Mouse (Mus musculus) bone marrow, adult 2 months (tissue): ENCODE measurements around the gene Tmem11. TPM values are rescaled to one million over a fixed set of nuclear protein-coding genes. Genes with fewer than 3 reads are reported as not detected.
A peak's percentile ranks its signal among the peaks of the same experiment; 100 is the strongest.
"Not testable (repeated sequence)": the region's sequence is repeated elsewhere in the genome, so short reads cannot be mapped to it uniquely, and the experiment has no call there.

Experiments used
- H3K27ac ChIP-seq: fragments of 200-500 bp; 2 replicates; pipeline ENCODE4 v1.5.1; 2012; ENCODE audit warnings: low read depth, mild to moderate bottlenecking, control low read depth, inconsistent platforms, low read length; ENCODE audit not compliant: control insufficient read depth, poor library complexity, insufficient read depth
- H3K4me1 ChIP-seq: fragments of 200-500 bp; 2 replicates; pipeline ENCODE4 v1.6.1; 2011; ENCODE audit warnings: low read length; ENCODE audit not compliant: control insufficient read depth, insufficient read depth
- H3K4me3 ChIP-seq: fragments of 200-500 bp; replicated peaks from 2 replicates; pipeline ENCODE3; 2011; ENCODE audit warnings: mild to moderate bottlenecking, low read depth, low read length, control low read depth; ENCODE audit not compliant: control insufficient read depth
- CTCF ChIP-seq: fragments of 200-500 bp; IDR thresholded peaks from 2 replicates; pipeline ENCODE4 v1.5.1; 2011; ENCODE audit warnings: low read length, control low read depth; ENCODE audit not compliant: control insufficient read depth, insufficient read depth
- POLR2A ChIP-seq: fragments of 200-500 bp; IDR thresholded peaks from 2 replicates; pipeline ENCODE4 v1.6.1; 2011; ENCODE audit warnings: low read depth, mild to moderate bottlenecking, control low read depth, low read length, borderline replicate concordance; ENCODE audit not compliant: control insufficient read depth
- WGBS: fragments of 180-500 bp; shearing (Covaris S2); methylation state at CpG from one replicate; pipeline ENCODE4 v1.1.7; 2018; 5-methylcytosine and 5-hydroxymethylcytosine counted together
- polyA plus RNA-seq: library from polyadenylated mRNA; stranded (reverse); fragments of >200 nt; gene quantifications from 2 replicates; pipeline ENCODE4 v1.2.4, GENCODE M21; 2011; ENCODE audit warnings: low replicate concordance; ENCODE audit not compliant: missing spikeins, insufficient read depth, insufficient read length

Gene Tmem11
- polyA plus RNA-seq, 1 experiment: 25.7 TPM

DNA sequence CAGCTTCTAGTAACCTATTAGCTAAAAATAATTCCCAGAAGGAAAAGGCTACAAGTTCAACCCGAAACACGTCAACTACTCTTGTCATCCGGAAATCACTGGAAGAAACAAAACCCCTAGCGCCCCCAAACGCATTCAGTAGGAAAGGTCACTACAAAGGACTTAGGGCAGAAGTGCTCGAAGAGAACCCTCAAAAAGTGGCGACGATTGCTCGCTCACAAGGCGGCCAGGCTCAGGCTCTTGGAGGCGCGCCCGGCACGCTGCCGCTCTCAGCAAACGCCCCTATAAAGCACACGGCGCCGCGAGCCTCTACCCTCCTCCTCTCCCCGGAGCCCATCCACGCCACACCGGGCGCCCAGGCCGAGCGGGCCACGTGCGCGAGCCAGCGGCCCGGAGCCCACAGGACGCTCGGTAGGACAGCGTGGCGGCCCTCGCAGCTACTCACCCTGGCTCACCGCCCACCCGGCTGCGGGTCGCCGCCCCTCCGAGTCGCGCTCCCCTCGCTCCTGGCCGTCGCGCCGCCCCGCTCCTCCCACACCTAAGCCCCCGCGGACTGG lies 938 bp downstream of the Tmem11 start:
- Histone ChIP-seq H3K27ac (peak overlapping the region; percentile 87), H3K4me3 (peak overlapping the region; percentile 74), H3K4me1 (no peaks in the 10 kb centered on the region; the same call in 1 of the 2 replicates)
- TF ChIP-seq POLR2A (no peak), CTCF (no peak)
- under 1% methylated on average over 52 of the region's 52 CpGs for WGBS

DNA sequence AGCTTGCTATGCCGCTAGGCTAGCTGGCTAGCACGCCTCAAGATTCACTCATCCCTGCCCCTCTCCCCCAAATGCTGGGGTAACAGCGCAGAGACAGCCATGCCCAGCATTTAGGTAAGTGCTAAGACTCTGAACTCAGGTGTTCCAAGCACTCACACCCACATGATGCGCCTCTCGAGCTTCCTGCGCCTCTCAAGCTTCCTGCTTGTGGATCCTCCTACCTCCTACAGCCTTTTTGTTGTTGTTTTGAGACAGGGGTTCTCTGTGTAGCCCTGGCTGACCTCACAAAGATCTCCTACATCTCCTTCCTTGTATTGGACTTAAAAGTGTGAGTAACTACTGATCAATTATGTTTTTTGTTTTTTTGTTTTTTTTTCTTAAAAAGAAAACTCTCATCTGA lies 6.0 kb downstream of the Tmem11 start:
- Histone ChIP-seq H3K27ac (no peak overlapping the region), H3K4me3 (no peak overlapping the region), H3K4me1 (no peaks in the 10 kb centered on the region; the same call in 1 of the 2 replicates)
- WGBS: 77% methylated on average over 6 of the region's 6 CpGs
- TF ChIP-seq CTCF (no peak), POLR2A (no peak)

DNA sequence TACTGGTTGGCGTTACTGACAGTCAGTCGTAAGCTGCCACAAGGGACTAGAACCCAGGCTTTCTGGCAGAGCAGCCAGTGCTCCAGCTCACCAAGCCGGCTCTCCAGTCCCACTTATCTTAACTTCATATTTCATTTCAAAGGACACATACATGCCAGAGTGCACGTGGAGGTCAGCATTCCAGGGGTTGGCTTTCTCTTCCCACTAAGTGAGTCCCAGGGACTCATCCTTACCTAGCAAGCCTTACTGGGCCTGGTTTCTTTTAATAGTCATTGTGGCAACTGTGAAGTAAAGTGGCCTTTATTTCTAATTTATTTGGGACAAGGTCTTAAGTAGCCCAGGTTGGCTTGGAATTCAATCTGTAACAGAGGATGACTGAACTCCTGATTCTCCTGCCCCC lies 7.7 kb downstream of the Tmem11 start:
- no peak for TF ChIP-seq POLR2A
- no peak for TF ChIP-seq CTCF
- H3K4me3 ChIP-seq: no peak overlapping the region
- 89% methylated on average over 4 of the region's 4 CpGs for WGBS
- H3K4me1 ChIP-seq: no peaks in the 10 kb centered on the region; the same call in 1 of the 2 replicates
- H3K27ac ChIP-seq: no peak overlapping the region

DNA sequence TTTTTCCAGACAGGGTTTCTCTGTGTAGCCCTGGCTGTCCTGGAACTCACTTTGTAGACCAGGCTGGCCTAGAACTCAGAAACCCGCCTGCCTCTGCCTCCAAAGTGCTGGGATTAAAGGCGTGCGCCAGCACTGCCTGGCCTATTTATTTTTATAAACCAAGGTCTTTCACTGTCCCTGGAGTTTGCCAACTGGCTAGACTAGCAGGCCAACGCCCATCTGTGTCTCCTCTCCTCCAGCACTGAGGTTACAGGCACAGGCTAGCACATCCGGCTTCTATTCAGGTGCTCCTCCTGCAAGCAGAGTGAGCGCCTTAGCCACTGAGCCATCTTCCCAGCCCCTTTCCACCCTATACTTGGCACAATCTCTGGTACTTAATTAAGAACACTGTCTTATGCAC lies 9.6 kb downstream of the Tmem11 start:
- not testable (repeated sequence) for H3K4me1 ChIP-seq, H3K27ac ChIP-seq, H3K4me3 ChIP-seq
- WGBS: 84% methylated on average over 6 of the region's 6 CpGs

DNA sequence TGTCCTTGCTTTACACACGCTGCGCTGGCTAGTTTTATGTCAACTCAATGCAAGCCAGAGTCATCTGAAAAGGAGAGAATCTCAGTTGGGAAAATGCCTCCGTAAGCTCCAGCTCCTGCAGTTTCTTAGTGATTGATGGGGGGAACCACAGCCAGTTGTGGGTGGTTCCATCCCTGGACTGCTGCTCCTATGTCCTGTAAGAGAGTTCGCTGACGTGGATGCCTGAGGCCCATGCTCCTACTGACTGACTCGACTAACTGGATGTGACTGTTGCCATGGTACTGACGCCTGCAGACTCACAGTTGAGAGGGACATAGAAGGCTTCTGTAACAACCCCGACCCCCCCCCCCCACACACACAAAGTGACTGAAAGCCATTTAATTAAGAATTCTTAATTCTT lies 11.2 kb downstream of the Tmem11 start:
- Histone ChIP-seq H3K27ac (no peak overlapping the region), H3K4me3 (no peak overlapping the region), H3K4me1 (no peaks in the 10 kb centered on the region)
- WGBS: 78% methylated on average over 8 of the region's 8 CpGs
- no peak for TF ChIP-seq POLR2A
- no peak for TF ChIP-seq CTCF

DNA sequence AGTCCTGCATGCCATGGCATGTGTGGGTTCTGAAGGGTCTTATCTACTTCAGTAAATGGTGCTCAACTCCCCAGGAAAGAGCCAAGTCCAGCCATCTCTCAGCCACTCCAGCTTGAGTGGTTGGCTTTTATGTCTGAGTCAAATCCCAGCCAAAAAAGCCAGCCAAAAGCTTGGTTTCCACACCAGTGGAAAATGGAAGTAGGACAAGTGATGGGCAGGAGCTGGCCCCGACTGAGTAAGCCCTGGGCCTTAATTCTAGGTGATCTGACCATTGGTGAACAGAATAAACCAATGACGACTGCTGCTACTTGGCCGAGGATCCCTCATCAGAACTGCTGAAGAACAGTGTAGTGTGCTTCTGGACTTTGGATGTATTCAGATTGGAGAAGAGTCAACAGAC lies 11.6 kb downstream of the Tmem11 start:
- no peak overlapping the region for H3K4me3 ChIP-seq
- WGBS: 67% methylated on average over 3 of the region's 3 CpGs
- H3K4me1 ChIP-seq: no peaks in the 10 kb centered on the region
- no peak for TF ChIP-seq POLR2A
- no peak for TF ChIP-seq CTCF
- H3K27ac ChIP-seq: no peak overlapping the region

DNA sequence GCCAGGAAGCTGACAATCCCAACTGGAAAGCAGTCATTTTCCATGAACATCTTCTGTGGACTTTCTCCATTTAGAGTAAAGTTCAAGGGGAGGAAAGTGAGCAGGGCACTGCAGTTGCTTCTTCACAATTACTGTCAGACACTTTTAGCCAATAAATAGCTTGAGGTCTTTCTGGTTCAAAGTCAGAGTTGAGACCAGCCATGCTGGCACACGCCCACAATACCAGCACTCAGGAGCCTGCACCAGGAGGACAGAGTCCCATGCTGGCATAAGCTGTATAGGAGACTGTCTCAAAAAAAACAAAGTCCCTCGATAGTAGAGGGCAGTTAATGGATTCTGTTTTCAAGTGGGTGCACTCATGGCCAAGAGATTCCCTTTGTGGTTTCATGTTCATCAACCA lies 13.1 kb downstream of the Tmem11 start:
- 74% methylated on average over 2 of the region's 2 CpGs for WGBS
- Histone ChIP-seq H3K4me3 (no peak overlapping the region), H3K4me1 (no peaks in the 10 kb centered on the region), H3K27ac (no peak overlapping the region)
- TF ChIP-seq POLR2A (no peak), CTCF (no peak)

DNA sequence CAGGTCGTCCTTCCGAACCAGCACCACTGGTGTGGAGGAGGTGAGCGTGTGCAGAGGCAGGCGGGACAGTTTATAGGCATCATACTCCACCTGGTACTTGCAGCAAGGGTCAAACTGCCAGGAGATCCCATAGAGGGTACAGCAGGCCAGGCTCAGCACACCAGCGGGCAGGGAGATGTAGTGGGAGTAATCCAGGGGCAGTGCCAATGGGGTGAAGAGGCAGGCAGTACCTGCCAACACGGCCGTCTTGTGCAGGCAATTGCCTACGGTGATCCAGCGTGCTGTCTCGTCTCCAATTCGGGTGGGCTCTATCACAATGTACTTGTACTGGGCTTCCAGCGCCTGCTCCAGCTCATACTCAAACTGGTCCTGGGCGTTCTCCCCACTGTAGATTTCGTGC lies 14.2 kb downstream of the Tmem11 start:
- H3K4me1 ChIP-seq: no peaks in the 10 kb centered on the region
- TF ChIP-seq POLR2A: no peak
- TF ChIP-seq CTCF: no peak
- 87% methylated on average over 14 of the region's 14 CpGs for WGBS
- no peak overlapping the region for H3K27ac ChIP-seq
- H3K4me3 ChIP-seq: no peak overlapping the region

DNA sequence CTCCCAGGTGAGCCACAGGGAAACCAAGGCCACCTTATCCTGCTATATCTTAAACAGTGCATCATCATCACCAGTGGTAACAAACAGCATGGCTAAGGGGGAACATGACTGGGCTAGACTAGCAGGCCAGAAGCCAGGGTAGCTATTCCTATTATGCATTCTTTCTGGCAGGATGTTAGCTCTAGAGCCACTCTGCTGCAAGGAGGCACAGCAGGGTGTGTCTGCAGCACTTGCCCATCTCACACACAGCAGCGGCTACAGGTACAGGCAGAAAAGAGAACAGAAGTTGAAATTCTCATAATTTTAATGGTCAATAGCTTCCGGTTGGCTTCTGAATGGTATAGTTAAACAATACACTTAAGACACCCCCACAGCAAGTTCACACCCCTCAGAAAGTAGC lies 14.9 kb downstream of the Tmem11 start:
- TF ChIP-seq CTCF: no peak
- no peak for TF ChIP-seq POLR2A
- no peak overlapping the region for H3K4me3 ChIP-seq
- H3K27ac ChIP-seq: no peak overlapping the region
- WGBS: 95% methylated on average over 2 of the region's 2 CpGs
- no peaks in the 10 kb centered on the region for H3K4me1 ChIP-seq
